Mouse (Mus musculus) forebrain, embryonic 12.5 days (tissue): ENCODE results near the gene Cfap58. TPM values are rescaled to one million over a fixed set of nuclear protein-coding genes. Genes with fewer than 3 reads are reported as not detected.

Experiments
- ATAC-seq: fragments of 200-750 bp; cut with Nextera tagmentation; 2 replicates; pipeline ENCODE4 v1.8.0; 2017; ENCODE audit warnings: moderate TSS enrichment; ENCODE audit not compliant: low FRiP score
- H3K27ac ChIP-seq: fragments of 300-500 bp; sonication (generic); 2 replicates; pipeline ENCODE4 v1.5.1; 2016; ENCODE audit warnings: mild to moderate bottlenecking
- H3K27me3 ChIP-seq: fragments of 300-500 bp; sonication (generic); 2 replicates; pipeline ENCODE4 v1.6.1; 2016; ENCODE audit warnings: mild to moderate bottlenecking
- H3K36me3 ChIP-seq: fragments of 300-500 bp; sonication (generic); replicated peaks from 2 replicates; pipeline ENCODE4 v1.6.1; 2016; ENCODE audit warnings: mild to moderate bottlenecking
- H3K4me1 ChIP-seq: fragments of 300-500 bp; sonication (generic); 2 replicates; pipeline ENCODE4 v1.6.1; 2016
- H3K4me2 ChIP-seq: fragments of 300-500 bp; sonication (generic); 2 replicates; pipeline ENCODE4 v1.6.1; 2016; ENCODE audit warnings: mild to moderate bottlenecking, moderate library complexity
- H3K4me3 ChIP-seq: fragments of 300-500 bp; sonication (generic); replicated peaks from 2 replicates; pipeline ENCODE4 v1.5.1; 2016; ENCODE audit warnings: mild to moderate bottlenecking
- H3K9ac ChIP-seq: fragments of 300-500 bp; sonication (generic); 2 replicates; pipeline ENCODE4 v1.6.1; 2016; ENCODE audit warnings: mild to moderate bottlenecking
- H3K9me3 ChIP-seq: fragments of 300-500 bp; sonication (generic); 2 replicates; pipeline ENCODE4 v1.6.1; 2016
- WGBS: fragments of 180-500 bp; shearing (Covaris S2); methylation state at CpG from one replicate; pipeline ENCODE4 v1.1.7; 2016; 5-methylcytosine and 5-hydroxymethylcytosine counted together
- polyA plus RNA-seq: library from polyadenylated mRNA; unstranded; fragments of >200 nt; fragmentation: Nextera tagmentation; extraction: Ambion mirVana; gene quantifications from 2 replicates; pipeline ENCODE4 v1.2.1, GENCODE M21; 2016

The Cfap58 gene
- polyA plus RNA-seq, 1 experiment from 2014 or later = 0.10 TPM

DNA sequence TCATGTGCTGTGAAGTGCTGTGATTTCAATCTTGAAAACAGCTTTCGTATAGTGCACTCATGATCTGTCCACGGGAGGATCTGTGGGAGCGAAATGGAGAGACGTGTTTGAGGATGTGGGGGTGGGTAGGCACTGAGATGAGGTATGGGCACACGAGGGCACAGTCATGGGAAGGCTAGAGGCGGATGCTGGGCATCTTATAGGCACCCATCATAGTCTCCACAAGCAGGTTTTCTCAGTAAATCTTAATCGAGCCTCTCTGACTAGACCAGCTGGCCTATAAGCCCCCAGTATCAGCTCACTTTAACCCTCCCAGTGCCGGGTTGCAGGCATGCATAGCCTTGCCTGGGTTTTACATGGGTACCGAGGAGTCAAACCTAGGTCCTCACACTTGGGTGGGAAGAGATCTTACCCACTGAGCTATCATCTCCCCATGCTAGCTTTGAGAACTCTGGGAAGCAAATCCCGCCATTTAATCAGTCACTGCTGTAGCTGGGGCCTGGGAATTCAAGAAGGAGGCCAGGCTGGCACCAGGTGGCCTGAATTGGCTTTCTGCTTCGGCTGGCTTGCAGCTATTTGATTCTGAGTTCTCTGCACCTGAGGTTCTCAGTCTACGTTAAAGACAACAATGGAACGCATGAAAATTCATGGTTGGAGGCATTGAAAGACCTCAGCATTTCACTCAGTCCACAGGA lies 51.6 kb downstream of the Cfap58 start:
- H3K9ac ChIP-seq = no peak overlapping the region
- H3K4me1 ChIP-seq = peaks cover 5% of the 10 kb centered on the region; the same call in 1 of the 2 replicates
- 0 out of 2 replicates have a peak overlapping the region, but pooled peaks have one; percentile 13 for H3K27ac ChIP-seq
- H3K4me3 ChIP-seq = no peak overlapping the region
- no peak overlapping the region for H3K4me2 ChIP-seq
- H3K9me3 ChIP-seq = no peaks in the 10 kb centered on the region
- no peaks in the 10 kb centered on the region for H3K27me3 ChIP-seq
- H3K36me3 ChIP-seq = no peaks in the 10 kb centered on the region
- WGBS = 61% methylated on average over 13 of the region's 13 CpGs
- peak; percentile 46; the same call in 1 of the 2 replicates for ATAC-seq

DNA sequence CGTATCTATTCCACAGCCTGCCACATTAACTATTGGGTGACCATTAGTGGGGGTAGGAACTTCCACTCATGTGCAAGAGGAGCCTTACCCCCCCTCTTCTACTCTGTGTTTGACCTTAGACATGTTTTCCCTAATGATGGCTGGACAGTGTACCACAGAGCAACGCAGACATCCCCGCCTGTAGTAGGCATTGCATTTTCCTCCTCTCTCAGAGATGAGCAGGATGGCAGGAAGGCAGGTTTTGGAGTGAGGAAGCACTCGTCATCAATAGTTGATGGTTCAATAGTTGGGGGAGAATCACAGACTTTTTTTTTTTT lies 52.1 kb downstream of the Cfap58 start:
- ATAC-seq = no peak
- Histone ChIP-seq H3K9ac (no peak overlapping the region), H3K4me1 (peaks cover 5% of the 10 kb centered on the region; the same call in 1 of the 2 replicates), H3K36me3 (no peaks in the 10 kb centered on the region), H3K4me2 (no peak overlapping the region), H3K4me3 (no peak overlapping the region), H3K9me3 (no peaks in the 10 kb centered on the region), H3K27me3 (no peaks in the 10 kb centered on the region), H3K27ac (no peak overlapping the region)
- 84% methylated on average over 4 of the region's 4 CpGs for WGBS

GRCm38 (mm10) chr19:48001240-48001639 lies 63.8 kb downstream of the Cfap58 start:
- peaks cover 4% of the 10 kb centered on the region; the same call in 1 of the 2 replicates for H3K4me1 ChIP-seq
- 80% methylated on average over 13 of the region's 13 CpGs for WGBS
- ATAC-seq = no peak

GRCm38 (mm10) chr19:48001774-48002173 lies 64.3 kb downstream of the Cfap58 start:
- Histone ChIP-seq H3K9ac (no peak overlapping the region), H3K9me3 (no peaks in the 10 kb centered on the region), H3K4me2 (no peak overlapping the region), H3K4me1 (peaks cover 4% of the 10 kb centered on the region; the same call in 1 of the 2 replicates), H3K36me3 (no peaks in the 10 kb centered on the region), H3K27me3 (no peaks in the 10 kb centered on the region), H3K4me3 (no peak overlapping the region), H3K27ac (no peak overlapping the region)
- no peak for ATAC-seq
- 87% methylated on average over 11 of the region's 11 CpGs for WGBS

More at GRCm38 (mm10) chr19:48001240-48001639, 63.8 kb downstream of the Cfap58 start:
- Histone ChIP-seq H3K4me3 (no peak overlapping the region), H3K9me3 (no peaks in the 10 kb centered on the region), H3K27ac (no peak overlapping the region), H3K27me3 (no peaks in the 10 kb centered on the region), H3K36me3 (no peaks in the 10 kb centered on the region), H3K9ac (no peak overlapping the region), H3K4me2 (no peak overlapping the region)

- WGBS = 79% methylated on average over 12 of the region's 12 CpGs
Observed at GRCm38 (mm10) chr19:48008771-48009413, 71.4 kb downstream of the Cfap58 start.

DNA sequence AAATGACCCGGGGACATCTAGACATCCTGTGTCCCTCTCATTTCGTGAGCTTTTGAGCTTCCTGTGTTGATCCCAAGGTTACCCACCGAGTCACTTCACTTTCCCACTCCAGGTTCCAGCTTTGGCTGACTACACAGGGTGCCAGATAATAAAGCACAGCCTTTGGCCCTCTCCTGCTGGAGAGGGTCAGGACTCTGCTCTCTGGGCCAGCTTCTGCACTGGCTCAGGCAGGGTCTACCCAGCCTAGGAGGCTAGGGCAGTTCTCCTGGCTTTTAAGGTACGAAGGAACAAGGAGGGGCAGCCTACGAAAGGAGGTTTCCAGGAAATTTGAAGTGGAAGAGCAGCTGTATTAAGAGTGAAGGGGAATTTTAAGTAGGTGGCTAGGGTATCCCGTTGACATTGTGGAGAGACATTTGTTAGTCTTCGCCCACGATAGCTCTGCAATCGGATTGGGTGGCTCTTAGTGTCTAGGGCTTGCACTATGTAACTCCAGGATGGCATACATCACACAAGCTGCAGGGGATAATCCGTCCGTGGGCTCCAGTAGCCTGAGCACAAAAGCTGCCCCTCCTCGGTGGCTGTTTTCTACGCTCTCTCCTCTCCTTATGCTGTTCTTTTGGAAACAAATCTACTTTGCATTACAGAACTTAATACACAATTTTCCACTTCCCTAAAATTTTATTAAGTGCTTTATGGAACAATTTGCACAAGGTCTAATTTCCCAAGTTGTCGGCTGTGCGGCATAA lies 72.3 kb downstream of the Cfap58 start:
- H3K27me3 ChIP-seq = no peaks in the 10 kb centered on the region
- 70% methylated on average over 15 of the region's 15 CpGs for WGBS
- no peaks in the 10 kb centered on the region for H3K4me1 ChIP-seq
- H3K9ac ChIP-seq = no peak overlapping the region
- ATAC-seq = no peak
- no peaks in the 10 kb centered on the region for H3K9me3 ChIP-seq
- H3K27ac ChIP-seq = no peak overlapping the region
- no peak overlapping the region for H3K4me2 ChIP-seq
- no peaks in the 10 kb centered on the region for H3K36me3 ChIP-seq
- H3K4me3 ChIP-seq = no peak overlapping the region

More at GRCm38 (mm10) chr19:48008771-48009413, 71.4 kb downstream of the Cfap58 start:
- H3K9ac ChIP-seq = no peak overlapping the region
- no peaks in the 10 kb centered on the region for H3K36me3 ChIP-seq
- no peak overlapping the region for H3K4me3 ChIP-seq
- no peak for ATAC-seq
- no peaks in the 10 kb centered on the region for H3K4me1 ChIP-seq
- H3K4me2 ChIP-seq = no peak overlapping the region
- no peaks in the 10 kb centered on the region for H3K9me3 ChIP-seq
- no peak overlapping the region for H3K27ac ChIP-seq
- H3K27me3 ChIP-seq = no peaks in the 10 kb centered on the region

GRCm38 (mm10) chr19:48020103-48020502 lies 82.6 kb downstream of the Cfap58 start:
- H3K9ac ChIP-seq = no peak overlapping the region
- no peaks in the 10 kb centered on the region for H3K27me3 ChIP-seq
- H3K4me2 ChIP-seq = no peak overlapping the region
- H3K9me3 ChIP-seq = no peaks in the 10 kb centered on the region
- no peaks in the 10 kb centered on the region for H3K36me3 ChIP-seq
- no peak overlapping the region for H3K27ac ChIP-seq
- no peak for ATAC-seq
- no peaks in the 10 kb centered on the region for H3K4me1 ChIP-seq
- WGBS = 73% methylated on average over 13 of the region's 13 CpGs
- no peak overlapping the region for H3K4me3 ChIP-seq

DNA sequence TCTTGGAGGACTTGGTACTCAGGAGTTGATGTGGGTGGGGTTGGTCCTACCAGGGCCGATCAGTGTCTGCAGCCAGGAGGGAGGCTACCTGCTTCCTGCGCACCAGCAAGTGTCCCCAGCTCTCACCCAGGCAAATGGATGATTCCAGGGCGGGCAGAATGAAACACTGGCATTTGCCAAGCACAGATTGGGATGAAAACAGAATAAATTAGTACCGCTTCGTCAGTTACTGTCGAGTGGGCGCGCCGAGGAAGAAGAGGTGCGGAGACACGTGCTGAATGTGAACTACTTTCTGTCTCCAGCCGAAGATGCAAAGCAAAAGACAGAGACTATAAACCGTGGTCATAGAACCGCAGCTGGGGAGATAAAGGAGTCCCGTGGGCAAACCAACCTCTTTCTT lies 84.0 kb downstream of the Cfap58 start:
- no peak overlapping the region for H3K27ac ChIP-seq
- WGBS = 83% methylated on average over 15 of the region's 15 CpGs
- H3K4me3 ChIP-seq = no peak overlapping the region
- H3K9ac ChIP-seq = no peak overlapping the region
- no peaks in the 10 kb centered on the region for H3K27me3 ChIP-seq
- ATAC-seq = no peak
- H3K9me3 ChIP-seq = no peaks in the 10 kb centered on the region
- H3K36me3 ChIP-seq = no peaks in the 10 kb centered on the region
- H3K4me2 ChIP-seq = no peak overlapping the region
- H3K4me1 ChIP-seq = no peaks in the 10 kb centered on the region

DNA sequence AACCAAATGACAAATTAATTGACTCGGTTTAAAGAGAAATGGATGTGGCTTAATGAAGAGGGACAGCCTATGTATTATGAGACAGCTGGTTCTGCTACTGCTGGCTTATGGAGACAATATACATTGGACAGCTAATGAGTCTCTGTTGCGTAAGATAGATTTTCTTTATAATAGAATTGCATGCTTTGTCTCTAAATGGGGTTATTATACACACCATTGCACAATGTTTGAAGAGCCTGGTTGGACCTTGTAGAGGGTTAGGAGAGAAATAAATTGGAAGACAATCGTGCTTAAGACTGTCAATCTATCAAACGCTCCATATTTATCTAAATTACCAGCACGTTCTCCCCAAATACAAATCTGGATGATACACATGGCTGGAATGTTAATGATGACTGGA lies 85.3 kb downstream of the Cfap58 start:
- no peaks in the 10 kb centered on the region for H3K4me1 ChIP-seq
- no peak overlapping the region for H3K4me3 ChIP-seq
- ATAC-seq = no peak
- no peaks in the 10 kb centered on the region for H3K27me3 ChIP-seq
- H3K27ac ChIP-seq = no peak overlapping the region
- no peak overlapping the region for H3K4me2 ChIP-seq
- WGBS = 72% methylated on average over 5 of the region's 5 CpGs
- no peaks in the 10 kb centered on the region for H3K9me3 ChIP-seq
- H3K9ac ChIP-seq = no peak overlapping the region
- no peaks in the 10 kb centered on the region for H3K36me3 ChIP-seq

- ATAC-seq = no peak
Observed at GRCm38 (mm10) chr19:48023726-48024125, 86.3 kb downstream of the Cfap58 start.

DNA sequence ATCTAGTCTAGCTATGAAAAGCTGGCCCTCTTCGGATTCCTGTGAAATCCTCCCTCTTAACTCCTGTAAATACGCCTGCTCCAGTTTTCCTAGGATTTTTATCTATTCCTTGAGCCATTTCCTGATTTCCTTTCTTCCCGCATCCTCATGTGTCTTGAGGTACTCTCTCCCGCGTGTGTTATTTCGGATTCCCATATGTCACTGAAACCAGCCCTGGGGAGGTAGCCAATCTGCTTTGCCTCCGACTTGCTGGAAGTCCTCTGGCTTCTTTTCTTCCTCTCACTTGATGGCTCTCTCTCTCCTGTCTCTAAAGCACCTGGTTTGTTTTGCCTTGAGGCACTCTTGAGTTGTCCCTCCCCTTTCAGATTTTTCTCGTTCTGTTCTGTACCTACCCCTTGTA lies 87.9 kb downstream of the Cfap58 start:
- Histone ChIP-seq H3K36me3 (no peaks in the 10 kb centered on the region), H3K4me2 (no peak overlapping the region), H3K27me3 (no peaks in the 10 kb centered on the region), H3K27ac (no peak overlapping the region), H3K9me3 (no peaks in the 10 kb centered on the region), H3K4me1 (no peaks in the 10 kb centered on the region), H3K9ac (no peak overlapping the region), H3K4me3 (no peak overlapping the region)
- ATAC-seq = no peak
- 88% methylated on average over 8 of the region's 8 CpGs for WGBS

More at GRCm38 (mm10) chr19:48023726-48024125, 86.3 kb downstream of the Cfap58 start:
- H3K9me3 ChIP-seq = no peaks in the 10 kb centered on the region
- H3K9ac ChIP-seq = no peak overlapping the region
- no peaks in the 10 kb centered on the region for H3K4me1 ChIP-seq
- H3K36me3 ChIP-seq = no peaks in the 10 kb centered on the region
- WGBS = 92% methylated on average over 10 of the region's 10 CpGs
- H3K4me2 ChIP-seq = no peak overlapping the region
- H3K4me3 ChIP-seq = no peak overlapping the region
- no peak overlapping the region for H3K27ac ChIP-seq
- H3K27me3 ChIP-seq = no peaks in the 10 kb centered on the region

DNA sequence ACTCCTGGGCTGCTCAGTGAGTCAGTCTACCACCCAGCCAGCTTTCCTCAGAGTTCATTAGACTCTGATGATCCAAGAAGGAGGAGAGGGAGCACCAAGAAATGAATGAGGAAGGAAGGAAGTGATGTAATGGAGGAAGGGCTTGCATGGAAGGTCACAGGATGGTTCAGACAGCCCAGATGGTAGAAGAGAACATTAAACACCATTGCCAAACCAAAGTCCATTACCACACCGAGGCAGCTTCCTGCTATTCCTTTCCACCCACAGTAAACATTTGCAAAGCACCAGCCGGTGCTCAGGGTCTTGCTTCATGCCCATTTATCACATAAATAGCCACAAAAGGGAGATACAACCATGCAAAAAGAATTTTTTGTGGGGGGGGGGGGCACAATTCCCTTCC lies 89.4 kb downstream of the Cfap58 start:
- Histone ChIP-seq H3K36me3 (no peaks in the 10 kb centered on the region), H3K9me3 (no peaks in the 10 kb centered on the region), H3K27me3 (no peaks in the 10 kb centered on the region), H3K9ac (no peak overlapping the region), H3K4me1 (no peaks in the 10 kb centered on the region), H3K4me3 (no peak overlapping the region), H3K27ac (no peak overlapping the region), H3K4me2 (no peak overlapping the region)
- no peak for ATAC-seq
- 83% methylated on average over 2 of the region's 2 CpGs for WGBS
